In genomic region chr9:103687130-103687529, GRCm38 (mm10) we compare ENCODE assay signal across 13 mouse cellular contexts.
DNase-seq lines count a peak whose midpoint lies in the region; ATAC-seq and TF ChIP-seq lines count a peak whose summit lies in the region.
"Had no signal": no experiment of that assay in that cellular context is flagged by ENCODE, and none has a peak within 500 bp of the region (broad histone marks: within the 10 kb centered on the region; RNA-seq: fewer than 3 reads in every experiment).

No protein-coding gene starts in this region.

- WGBS in limb, embryonic 14.5 days, result 47% methylated on average over 6 of the region's 6 CpGs
- 68% methylated on average over 6 of the region's 6 CpGs for WGBS in limb, embryonic 10.5 days
- 25% methylated on average over 6 of the region's 6 CpGs for WGBS in forebrain, postnatal 0 days
- WGBS in midbrain, embryonic 14.5 days, result 34% methylated on average over 6 of the region's 6 CpGs
- WGBS in kidney, embryonic 16.5 days, result 66% methylated on average over 6 of the region's 6 CpGs

- no peaks in the 10 kb centered on the region for H3K9me3 ChIP-seq in limb, embryonic 14.5 days (ENCODE audit: control insufficient read depth, low read length)
- H3K9me3 ChIP-seq in limb, embryonic 10.5 days (replicated peaks), result no peaks in the 10 kb centered on the region
- no peaks in the 10 kb centered on the region for H3K9me3 ChIP-seq in forebrain, postnatal 0 days (ENCODE audit: low read length)
- H3K9me3 ChIP-seq in midbrain, embryonic 14.5 days (ENCODE audit: control insufficient read depth, low read length), result no peaks in the 10 kb centered on the region
- H3K9me3 ChIP-seq in kidney, embryonic 16.5 days (ENCODE audit: low read length), result no peaks in the 10 kb centered on the region

- H3K27ac ChIP-seq in limb, embryonic 14.5 days (replicated peaks; ENCODE audit: low read depth, low read length), result no peak overlapping the region
- H3K27ac ChIP-seq in limb, embryonic 10.5 days, result no peak overlapping the region
- peak overlapping the region; percentile 74 for H3K27ac ChIP-seq in forebrain, postnatal 0 days (ENCODE audit: low read depth, low read length)
- 0 out of 2 replicates have a peak overlapping the region, but pooled peaks have one; percentile 13 for H3K27ac ChIP-seq in midbrain, embryonic 14.5 days (replicated peaks; ENCODE audit: low read depth, low read length)
- no peak overlapping the region for H3K27ac ChIP-seq in kidney, embryonic 16.5 days (ENCODE audit: low read length)
- H3K27ac ChIP-seq: layer of hippocampus, adult 2 months had no signal

- peak; percentile 14 to 52 for DNase-seq in cerebellum, postnatal 10 days
- DNase-seq in cerebellum, adult 18-20 months, result no peak
- DNase-seq in limb, embryonic 14.5 days (ENCODE audit: low spot score), result peak; percentile 40
- no peak for DNase-seq in limb, embryonic 10.5 days (ENCODE audit: low spot score)
- peak; percentile 83 for DNase-seq in forebrain, postnatal 0 days
- peak; percentile 42 for DNase-seq in midbrain, embryonic 14.5 days
- DNase-seq in left cerebral cortex, adult 11 months (ENCODE audit: low spot score), result no peak
- DNase-seq: lung, adult 2 months; right cerebral cortex, postnatal 4 days; thymus, postnatal 4 days had no signal

- peaks cover 17% of the 10 kb centered on the region for H3K4me1 ChIP-seq in limb, embryonic 14.5 days (ENCODE audit: control insufficient read depth, insufficient read depth, low read length)
- H3K4me1 ChIP-seq in limb, embryonic 10.5 days, result peaks cover 15% of the 10 kb centered on the region
- peaks cover 31% of the 10 kb centered on the region for H3K4me1 ChIP-seq in forebrain, postnatal 0 days (ENCODE audit: insufficient read depth)
- H3K4me1 ChIP-seq in midbrain, embryonic 14.5 days (ENCODE audit: control insufficient read depth, insufficient read depth, low read length), result 0 out of 2 replicates have a peak, but pooled peaks cover 11% of the 10 kb centered on the region
- H3K4me1 ChIP-seq in kidney, embryonic 16.5 days (ENCODE audit: insufficient read depth, low read length), result no peaks in the 10 kb centered on the region

- H3K36me3 ChIP-seq in limb, embryonic 14.5 days (ENCODE audit: control insufficient read depth, insufficient read depth, low read length), result no peaks in the 10 kb centered on the region
- H3K36me3 ChIP-seq in limb, embryonic 10.5 days, result no peaks in the 10 kb centered on the region
- H3K36me3 ChIP-seq in forebrain, postnatal 0 days (ENCODE audit: insufficient read depth), result no peaks in the 10 kb centered on the region
- no peaks in the 10 kb centered on the region for H3K36me3 ChIP-seq in midbrain, embryonic 14.5 days (ENCODE audit: control insufficient read depth, insufficient read depth, low read length)
- H3K36me3 ChIP-seq in kidney, embryonic 16.5 days (ENCODE audit: insufficient read depth, low read length), result no peaks in the 10 kb centered on the region

- H3K4me3 ChIP-seq in limb, embryonic 14.5 days (replicated peaks; ENCODE audit: low read length), result no peak overlapping the region
- no peak overlapping the region for H3K4me3 ChIP-seq in limb, embryonic 10.5 days
- no peak overlapping the region for H3K4me3 ChIP-seq in forebrain, postnatal 0 days (ENCODE audit: low read depth, low read length)
- H3K4me3 ChIP-seq in midbrain, embryonic 14.5 days (replicated peaks; ENCODE audit: low read depth, low read length), result no peak overlapping the region
- no peak overlapping the region for H3K4me3 ChIP-seq in kidney, embryonic 16.5 days (ENCODE audit: low read length)
- H3K4me3 ChIP-seq: layer of hippocampus, adult 2 months had no signal

- no peak for ATAC-seq in limb, embryonic 14.5 days (ENCODE audit: low FRiP score, low read depth)
- ATAC-seq in forebrain, postnatal 0 days, result peak; percentile 90
- no peak for ATAC-seq in midbrain, embryonic 14.5 days (ENCODE audit: low FRiP score, low TSS enrichment)
- no peak for ATAC-seq in kidney, embryonic 16.5 days (ENCODE audit: low FRiP score, low TSS enrichment)
- ATAC-seq: intestine, embryonic 16.5 days had no signal

- no peak for TF ChIP-seq CTCF in forebrain, postnatal 0 days (IDR thresholded peaks at IDR 0.05; ENCODE audit: low read depth)

- H3K4me2 ChIP-seq in limb, embryonic 14.5 days (replicated peaks; ENCODE audit: low read depth, low read length, severe bottlenecking), result no peak overlapping the region
- H3K4me2 ChIP-seq in forebrain, postnatal 0 days (ENCODE audit: low read depth), result 0 out of 2 replicates have a peak overlapping the region, but pooled peaks have one; percentile 14
- no peak overlapping the region for H3K4me2 ChIP-seq in midbrain, embryonic 14.5 days (ENCODE audit: low read length)
- no peak overlapping the region for H3K4me2 ChIP-seq in kidney, embryonic 16.5 days (replicated peaks; ENCODE audit: low read depth, low read length)

- no peak for TF ChIP-seq POLR2A in limb, embryonic 14.5 days (IDR thresholded peaks at IDR 0.05; ENCODE audit: borderline replicate concordance, extremely low read depth, insufficient read depth, insufficient read length)

- no peak overlapping the region for H3K9ac ChIP-seq in limb, embryonic 14.5 days (ENCODE audit: low read depth, low read length, severe bottlenecking)
- no peak overlapping the region for H3K9ac ChIP-seq in forebrain, postnatal 0 days
- H3K9ac ChIP-seq in midbrain, embryonic 14.5 days (replicated peaks; ENCODE audit: low read length), result no peak overlapping the region
- H3K9ac ChIP-seq in kidney, embryonic 16.5 days (replicated peaks; ENCODE audit: low read length), result no peak overlapping the region

- no peaks in the 10 kb centered on the region for H3K27me3 ChIP-seq in limb, embryonic 14.5 days (ENCODE audit: control insufficient read depth, insufficient read depth, low read length)
- H3K27me3 ChIP-seq in limb, embryonic 10.5 days (ENCODE audit: low read depth, poor library complexity, severe bottlenecking), result no peaks in the 10 kb centered on the region
- no peaks in the 10 kb centered on the region for H3K27me3 ChIP-seq in forebrain, postnatal 0 days (ENCODE audit: insufficient read depth, low read length)
- H3K27me3 ChIP-seq in midbrain, embryonic 14.5 days (ENCODE audit: control insufficient read depth, insufficient read depth, low read length), result no peaks in the 10 kb centered on the region
- no peaks in the 10 kb centered on the region for H3K27me3 ChIP-seq in kidney, embryonic 16.5 days (ENCODE audit: insufficient read depth, low read length)

Comparison
In these comparisons a context has a peak if more than half of its experiments do, and no peak if none do; other contexts are left out.
1. DNase-seq: peak in cerebellum, postnatal 10 days (2 of 2), limb, embryonic 14.5 days (single experiment), forebrain, postnatal 0 days (single experiment) and midbrain, embryonic 14.5 days (single experiment); none in cerebellum, adult 18-20 months (0 of 2), limb, embryonic 10.5 days (single experiment) and left cerebral cortex, adult 11 months (single experiment).
2. H3K27ac ChIP-seq: peak in forebrain, postnatal 0 days (single experiment) and midbrain, embryonic 14.5 days (single experiment); none in limb, embryonic 14.5 days (single experiment), limb, embryonic 10.5 days (single experiment) and kidney, embryonic 16.5 days (single experiment).